Mouse (Mus musculus) left cerebral cortex, postnatal 36 days (tissue): Measurements from ENCODE around the gene Prr5l. TPM values are rescaled to one million over a fixed set of nuclear protein-coding genes. Genes with fewer than 3 reads are reported as not detected.

Source experiments
- DNase-seq, 2 experiments: peaks; one replicate each; pipeline ENCODE4 v3.0.0; 2021 to 2022; ENCODE audit warnings: low spot score in 2 of 2, mixed read lengths in 1 of 2
- intact Hi-C: fragments of 180-260 bp; cut with DNase I; formaldehyde crosslinking; loops from one replicate; pipeline ENCODE4 v1.15.1; 2025
- total RNA-seq, 2 experiments: library from RNA; stranded (reverse); gene quantifications; 2 replicates each; pipeline ENCODE4 v1.2.3; 2021

The Prr5l gene
- total RNA-seq, 2 experiments from 2014 or later: 6.3 to 11.6 TPM

DNA sequence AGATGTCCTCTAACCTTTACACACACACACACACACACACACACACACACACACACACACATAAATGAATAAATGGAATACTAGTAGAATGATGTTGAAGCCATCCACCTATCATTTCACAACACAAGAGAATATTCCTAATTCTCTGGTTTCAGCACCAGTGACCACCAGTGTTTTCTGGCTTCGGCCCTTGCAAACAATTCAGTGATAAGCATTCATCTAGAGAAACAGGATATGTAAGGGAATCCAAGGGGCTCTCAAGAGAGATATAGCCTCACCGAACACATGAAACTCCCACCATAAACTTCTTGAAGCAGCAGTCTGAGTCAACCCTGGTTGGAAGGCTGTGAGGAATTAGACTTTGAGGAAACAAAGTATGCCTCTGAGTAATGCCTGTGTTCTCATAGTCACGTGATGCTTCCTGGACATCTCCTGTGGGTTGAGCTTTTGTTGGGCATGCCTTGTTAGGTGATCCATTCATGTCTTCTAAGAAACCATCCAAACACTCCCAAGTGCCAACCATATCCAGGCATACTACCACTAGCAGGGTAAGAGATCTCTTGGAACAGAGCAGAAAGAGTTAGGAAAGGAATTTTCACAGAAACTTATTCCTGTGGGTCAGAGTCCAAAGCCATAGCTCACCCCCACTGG lies 55.8 kb downstream of the Prr5l start:
- intact Hi-C loops: loop anchor here (5.0 kb wide), 1 partner anchor 120 kb away; no protein-coding TSS in a partner anchor
- no peak for DNase-seq

- intact Hi-C loops: loop anchor here (5.0 kb wide), 1 partner anchor 119 kb away; no protein-coding TSS in a partner anchor
- no peak for DNase-seq
Measured at GRCm38 (mm10) chr2:101826186-101826707, 56.6 kb downstream of the Prr5l start.

GRCm38 (mm10) chr2:101825226-101826120 lies 57.4 kb downstream of the Prr5l start:
- intact Hi-C loops: loop anchor here (5.0 kb wide), 1 partner anchor 118 kb away; no protein-coding TSS in a partner anchor
- DNase-seq: no peak

DNA sequence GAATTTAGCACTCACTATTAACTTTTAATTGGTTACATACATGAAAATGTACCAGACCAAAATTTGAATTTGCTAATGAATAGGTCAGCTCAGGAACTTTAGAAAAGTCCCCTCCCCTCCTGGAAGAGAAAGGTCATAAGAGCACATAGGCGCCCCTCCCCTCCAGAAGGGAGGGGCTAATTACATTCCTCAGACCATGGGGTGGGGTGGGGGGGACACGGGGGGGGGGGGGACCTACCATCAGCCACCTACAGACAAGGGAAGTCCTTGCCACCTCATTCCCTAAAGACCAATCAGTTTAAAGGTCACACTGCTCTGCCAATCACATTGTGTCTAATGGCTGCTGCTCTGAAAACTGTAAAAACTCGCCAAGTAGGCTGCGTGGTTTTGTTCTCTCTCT lies 59.0 kb downstream of the Prr5l start:
- no peak for DNase-seq
- intact Hi-C loops: no loop called here

- intact Hi-C loops: no loop called here
- no peak for DNase-seq
Measured at GRCm38 (mm10) chr2:101822785-101823184, 60.0 kb downstream of the Prr5l start.

DNA sequence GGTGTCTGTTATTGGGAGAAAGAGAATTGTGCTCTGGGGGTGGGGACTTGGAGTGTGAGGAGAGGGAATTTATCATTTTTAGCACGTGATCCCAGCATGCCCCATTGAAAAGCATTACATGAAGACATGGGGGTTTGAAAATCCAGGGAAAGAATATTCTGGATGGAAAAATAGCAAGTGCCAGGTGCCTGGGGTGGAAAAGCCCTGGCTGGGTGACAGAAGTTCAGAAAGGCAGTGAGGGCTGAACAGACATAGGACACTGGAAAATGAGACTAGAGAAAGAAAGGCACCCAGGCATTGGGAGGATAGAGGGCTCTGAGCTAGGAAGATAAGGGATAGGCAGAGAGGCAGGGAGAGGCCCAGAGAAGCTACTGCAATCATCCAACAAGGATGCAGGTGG lies 62.0 kb downstream of the Prr5l start:
- no peak for DNase-seq
- intact Hi-C loops: no loop called here

- DNase-seq: no peak
- intact Hi-C loops: no loop called here
Measured at GRCm38 (mm10) chr2:101818986-101819764, 63.7 kb downstream of the Prr5l start.

DNA sequence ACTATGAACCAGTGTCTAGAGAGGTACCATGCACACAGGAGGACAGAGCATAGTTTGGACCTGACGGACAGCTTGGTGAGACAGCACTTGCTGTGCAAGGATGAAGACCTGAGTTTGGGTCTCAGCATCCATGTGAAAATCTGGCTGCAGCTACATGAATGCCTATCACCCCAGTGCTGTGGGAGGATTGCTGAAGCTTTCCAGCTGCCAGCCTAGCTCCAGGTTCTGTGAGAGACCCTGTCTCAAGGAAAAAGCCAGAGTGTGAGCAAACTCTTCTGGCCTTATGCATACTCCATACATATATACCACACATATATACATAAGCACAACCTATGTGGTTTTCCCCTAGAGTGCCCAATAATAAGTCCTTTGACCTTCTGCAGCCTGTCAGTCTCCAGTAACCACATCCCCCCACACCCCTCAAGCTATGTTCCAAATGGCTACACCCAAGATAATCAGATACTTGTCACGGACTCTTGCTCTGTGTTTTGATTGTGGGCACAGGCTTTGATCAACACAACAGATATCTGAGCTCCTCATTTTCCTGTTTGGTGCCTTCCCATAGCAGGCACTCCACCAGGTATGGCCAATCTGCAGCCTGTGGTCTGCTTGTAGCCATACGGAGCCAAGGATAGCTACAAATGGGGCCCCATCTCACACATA lies 66.0 kb downstream of the Prr5l start:
- DNase-seq: no peak
- intact Hi-C loops: no loop called here

DNA sequence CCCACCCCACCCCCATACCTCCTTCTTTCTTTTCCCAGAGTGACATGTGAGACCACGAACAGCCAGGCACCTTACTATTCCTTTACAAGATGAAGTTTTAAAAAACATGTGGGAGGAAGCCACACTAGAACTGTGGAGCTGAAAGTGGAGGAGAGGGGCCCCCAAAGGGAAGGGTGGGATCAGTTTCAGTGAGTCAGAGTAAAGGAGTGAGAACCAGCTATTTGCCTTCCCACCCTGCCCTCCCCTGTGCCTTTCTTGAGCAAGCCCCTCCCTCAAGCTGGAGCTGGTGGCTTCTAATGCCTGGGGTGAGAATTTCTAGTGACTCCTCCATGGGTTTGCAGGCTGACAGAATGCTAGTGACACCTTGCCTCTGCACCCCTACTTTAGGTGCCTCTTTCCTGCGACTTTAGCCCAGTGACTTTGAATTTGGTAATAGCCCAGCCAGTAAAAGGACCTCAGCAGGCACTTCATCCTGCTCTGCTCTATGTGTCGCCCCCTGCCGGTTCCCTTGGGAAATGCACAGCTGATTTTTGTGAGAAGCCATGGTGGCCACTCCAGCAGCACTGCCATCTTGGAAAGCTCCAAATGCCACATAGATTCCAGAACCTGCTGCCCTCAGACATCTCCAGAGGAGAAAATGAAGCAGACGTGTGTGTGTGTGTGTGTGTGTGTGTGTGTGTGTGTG lies 67.4 kb downstream of the Prr5l start:
- intact Hi-C loops: no loop called here
- no peak for DNase-seq

DNA sequence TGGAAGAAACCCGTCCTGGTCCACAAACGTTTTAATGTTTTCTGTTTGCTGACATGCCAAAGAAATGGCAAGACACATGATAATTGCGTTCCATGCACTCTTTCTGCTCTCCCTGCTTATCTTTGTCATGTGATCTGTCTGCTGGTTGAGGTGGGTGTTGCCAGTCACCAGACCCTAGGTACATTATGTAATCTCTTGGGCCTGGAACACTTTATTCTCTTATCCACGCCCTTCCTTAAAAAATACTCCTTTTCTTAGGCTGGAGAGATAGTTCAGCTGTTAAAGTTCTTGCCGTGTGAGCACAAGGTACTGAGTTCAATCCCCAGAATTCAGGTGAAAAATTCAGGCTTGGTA lies 68.6 kb downstream of the Prr5l start:
- no peak for DNase-seq
- intact Hi-C loops: no loop called here

DNA sequence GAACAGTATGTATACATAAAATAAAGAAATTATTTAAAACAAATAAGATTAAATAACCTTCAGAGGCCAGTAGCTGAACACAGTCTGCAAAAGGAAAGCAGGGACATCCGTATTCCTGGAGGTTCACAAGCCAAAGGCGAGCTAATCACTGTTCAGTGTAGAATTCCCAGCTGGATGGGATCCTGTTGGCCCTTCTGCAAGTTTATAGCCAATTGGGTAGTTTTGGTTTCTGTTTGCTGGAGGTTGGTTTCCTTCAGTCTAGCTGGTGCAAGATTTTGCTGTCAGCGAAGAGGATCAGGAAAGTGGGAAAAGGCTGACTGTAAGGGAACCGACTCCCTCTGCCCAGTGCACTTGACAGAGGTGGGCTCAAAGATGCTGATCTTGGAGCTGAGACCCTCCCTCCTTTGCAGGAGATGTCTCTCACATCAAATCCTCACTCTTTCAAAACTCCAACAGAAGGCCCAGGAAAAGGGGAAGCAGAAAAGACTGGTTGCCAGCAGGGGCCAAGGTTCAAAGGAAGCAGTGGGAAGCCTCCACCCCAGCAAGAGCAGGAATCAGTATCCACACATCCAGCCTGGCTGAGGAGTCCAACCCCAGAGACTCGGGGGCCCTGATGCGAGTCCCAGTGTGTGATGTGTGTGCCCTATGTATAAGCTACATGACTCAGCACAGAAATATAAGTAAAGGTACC lies 69.1 kb downstream of the Prr5l start:
- intact Hi-C loops: no loop called here
- DNase-seq: no peak

GRCm38 (mm10) chr2:101811925-101812324 lies 70.9 kb downstream of the Prr5l start:
- intact Hi-C loops: no loop called here
- no peak for DNase-seq

DNA sequence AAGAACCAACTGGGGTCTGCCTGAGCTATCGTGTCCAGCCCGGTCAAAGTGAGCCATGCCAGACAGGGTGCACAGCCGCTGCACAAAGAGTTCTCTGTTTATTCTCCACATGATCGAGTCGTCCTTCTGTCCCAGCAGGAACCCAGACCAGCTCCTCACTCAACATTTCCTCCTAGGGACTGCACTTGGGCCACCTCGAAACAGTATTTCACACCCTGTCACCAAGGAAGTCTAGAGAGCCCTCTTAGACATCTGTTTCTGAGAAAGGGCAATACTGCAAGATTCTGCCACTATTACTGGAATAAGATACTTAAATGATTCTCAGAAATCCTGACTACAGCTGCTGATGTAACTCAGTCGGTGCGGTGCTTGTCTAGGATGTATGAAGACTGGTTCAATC lies 72.1 kb downstream of the Prr5l start:
- no peak for DNase-seq
- intact Hi-C loops: no loop called here

DNA sequence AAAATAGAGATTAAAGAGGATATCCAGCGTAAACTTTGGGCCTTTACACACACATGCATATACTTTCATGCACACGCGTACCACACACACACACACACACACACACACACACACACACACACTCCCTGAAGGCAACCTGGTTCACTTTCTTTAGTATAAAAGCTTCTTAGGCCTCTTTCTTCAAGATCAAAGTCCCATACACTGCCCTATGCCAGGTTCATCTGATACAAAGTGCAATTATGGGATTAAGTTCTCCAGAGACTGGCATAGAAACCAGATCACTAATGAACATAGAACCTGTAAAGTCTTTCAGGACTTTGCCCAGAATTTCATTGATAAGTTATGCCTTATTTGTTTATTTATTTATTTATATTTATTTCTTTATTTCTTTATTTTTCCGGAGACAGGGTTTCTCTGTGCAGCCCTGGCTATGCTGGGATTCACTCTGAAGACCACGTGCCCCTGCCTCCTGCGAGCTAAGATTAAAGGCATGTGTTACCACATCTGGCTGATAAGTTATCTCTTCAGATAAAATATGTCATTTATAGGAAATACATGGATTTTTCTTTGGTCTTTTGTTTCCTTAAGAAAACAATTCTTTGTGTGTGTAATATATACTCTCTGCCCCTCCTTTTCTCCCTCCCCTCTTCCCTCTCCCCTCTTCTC lies 73.1 kb downstream of the Prr5l start:
- DNase-seq: no peak
- intact Hi-C loops: no loop called here

GRCm38 (mm10) chr2:101807756-101808155 lies 75.1 kb downstream of the Prr5l start:
- intact Hi-C loops: no loop called here
- no peak for DNase-seq

DNA sequence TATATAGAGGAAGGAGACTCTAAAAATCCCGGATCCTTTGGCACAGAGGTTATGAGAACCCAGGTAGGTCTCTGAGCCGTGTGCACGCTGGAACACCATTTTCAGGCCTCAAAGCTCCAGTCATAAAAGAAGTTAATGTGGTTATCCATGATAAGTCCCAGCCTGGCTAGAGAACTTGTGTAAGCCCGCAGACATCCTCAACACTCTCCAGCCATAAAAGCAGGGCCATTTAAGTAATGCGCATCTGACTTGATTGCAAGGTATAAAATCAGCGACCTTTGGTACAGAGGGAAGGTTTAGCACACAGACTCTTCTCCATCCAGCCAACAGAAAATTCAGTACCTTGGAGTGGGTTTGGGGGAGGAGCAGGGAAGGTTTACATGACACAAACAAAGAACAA lies 80.6 kb downstream of the Prr5l start:
- intact Hi-C loops: no loop called here
- no peak for DNase-seq

- DNase-seq: no peak
Measured at GRCm38 (mm10) chr2:101797901-101798250, 85.0 kb downstream of the Prr5l start.

More at GRCm38 (mm10) chr2:101797901-101798250, 85.0 kb downstream of the Prr5l start:
- intact Hi-C loops: loop anchor here (5.0 kb wide), 1 partner anchor 81 kb away; no protein-coding TSS in a partner anchor
